Mouse (Mus musculus) adrenal gland, postnatal 4 days (tissue): ENCODE measurements around the gene Psip1. TPM values are rescaled to one million over a fixed set of nuclear protein-coding genes. Genes with fewer than 3 reads are reported as not detected.
"Not testable (repeated sequence)": the region's sequence is repeated elsewhere in the genome, so short reads cannot be mapped to it uniquely, and the experiment has no call there.

ENCODE experiments used
- DNase-seq, 2 experiments: peaks; one replicate each; pipeline ENCODE4 v3.0.0; 2021 to 2022; ENCODE audit warnings: low spot score in 2 of 2, mixed read lengths in 2 of 2
- long read RNA-seq, 2 experiments: library from polyadenylated mRNA; stranded (forward); transcript quantifications; one replicate each; pipeline ENCODE4 v2.0.0; 2021
- total RNA-seq, 2 experiments: library from RNA; stranded (reverse); gene quantifications; 2 replicates each; pipeline ENCODE4 v1.2.3; 2021

The Psip1 gene
- 10 to 100 TPM; 79.9 to 95.3 TPM for total RNA-seq
- long read RNA-seq, experiment 1, transcript Psip1-203 (11 exons, 1,898 nt): minor isoform, 14 of 66 reads
- long read RNA-seq, experiment 1, transcript Psip1-201 (16 exons, 3,251 nt): major isoform, 26 of 66 reads
- long read RNA-seq, experiment 1, transcript Psip1-202 (11 exons, 1,973 nt): minor isoform, 6 of 66 reads
- long read RNA-seq, experiment 1, partial matches to known transcripts: 7 of 66 reads
- long read RNA-seq, experiment 1, other reads (novel, unspliced or antisense): 13 of 66 reads
- long read RNA-seq, experiment 2, transcript Psip1-203 (11 exons, 1,898 nt): minor isoform, 30 of 174 reads
- long read RNA-seq, experiment 2, transcript Psip1-201 (16 exons, 3,251 nt): major isoform, 62 of 174 reads
- long read RNA-seq, experiment 2, transcript Psip1-202 (11 exons, 1,973 nt): minor isoform, 13 of 174 reads
- long read RNA-seq, experiment 2, partial matches to known transcripts: 38 of 174 reads
- long read RNA-seq, experiment 2, other reads (novel, unspliced or antisense): 31 of 174 reads

DNA sequence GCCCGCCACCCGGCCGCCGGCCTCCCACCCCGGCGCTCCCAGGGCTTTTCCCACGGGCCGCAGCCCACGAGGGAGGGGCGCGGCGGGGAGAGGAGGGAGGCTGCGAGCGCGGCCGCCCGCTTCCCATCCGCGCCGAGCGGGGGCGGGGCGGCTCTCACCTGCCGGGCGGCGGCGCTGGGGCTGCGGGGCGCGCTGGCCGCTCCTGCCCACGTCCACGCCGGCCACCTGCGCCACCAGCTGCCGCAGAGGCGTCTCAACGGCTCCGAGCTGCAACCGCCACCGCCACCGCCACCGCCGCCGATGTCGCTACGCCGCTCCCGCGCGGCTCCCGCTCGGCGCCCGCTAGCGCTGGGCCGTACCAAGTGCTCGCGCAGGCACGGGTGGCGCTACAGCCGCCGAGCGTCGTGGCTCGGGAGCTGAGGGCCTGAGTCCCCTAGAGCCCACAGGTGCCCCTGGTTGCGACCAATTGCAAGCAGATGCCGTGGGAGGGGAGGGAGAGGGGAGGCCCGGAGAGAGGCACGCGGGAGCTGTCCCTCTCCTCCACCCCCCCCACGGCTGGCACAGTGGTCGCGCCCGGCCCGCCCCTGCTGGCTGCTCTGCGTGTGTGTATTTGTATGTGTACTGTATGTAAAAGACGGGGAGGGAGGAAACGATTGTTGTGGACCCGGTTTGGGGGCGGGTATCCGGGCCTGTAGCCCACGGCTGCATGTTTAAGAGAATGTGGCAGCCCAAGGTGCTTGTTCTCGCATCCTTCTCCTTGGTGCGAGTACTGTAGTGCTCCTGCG is at the start of gene Psip1:
Gene Psip1, minus strand, starts transcription at position 343 of the 785 bp plus-strand sequence.
- DNase-seq: peak; percentile 74 to 77

DNA sequence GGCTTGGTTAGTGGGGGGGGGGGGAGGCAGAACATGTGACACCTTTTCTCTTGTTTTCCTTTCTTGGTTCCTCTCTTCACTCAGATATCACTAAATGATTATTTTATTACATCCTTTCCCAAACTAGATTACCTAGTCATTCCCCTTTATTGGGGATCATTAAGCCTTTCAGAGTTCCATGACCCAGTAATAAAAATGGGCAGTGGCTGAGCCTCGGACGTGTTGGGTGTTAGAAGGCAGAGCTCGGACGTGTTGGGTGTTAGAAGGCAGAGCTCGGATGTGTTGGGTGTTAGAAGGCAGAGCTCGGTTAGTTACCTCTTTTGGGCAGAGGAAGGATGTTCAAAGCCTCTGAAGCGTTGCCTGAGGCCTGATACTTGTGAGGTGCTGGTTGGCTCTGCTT is 47.8 kb upstream of the Psip1 start:
- no peak for DNase-seq

DNA sequence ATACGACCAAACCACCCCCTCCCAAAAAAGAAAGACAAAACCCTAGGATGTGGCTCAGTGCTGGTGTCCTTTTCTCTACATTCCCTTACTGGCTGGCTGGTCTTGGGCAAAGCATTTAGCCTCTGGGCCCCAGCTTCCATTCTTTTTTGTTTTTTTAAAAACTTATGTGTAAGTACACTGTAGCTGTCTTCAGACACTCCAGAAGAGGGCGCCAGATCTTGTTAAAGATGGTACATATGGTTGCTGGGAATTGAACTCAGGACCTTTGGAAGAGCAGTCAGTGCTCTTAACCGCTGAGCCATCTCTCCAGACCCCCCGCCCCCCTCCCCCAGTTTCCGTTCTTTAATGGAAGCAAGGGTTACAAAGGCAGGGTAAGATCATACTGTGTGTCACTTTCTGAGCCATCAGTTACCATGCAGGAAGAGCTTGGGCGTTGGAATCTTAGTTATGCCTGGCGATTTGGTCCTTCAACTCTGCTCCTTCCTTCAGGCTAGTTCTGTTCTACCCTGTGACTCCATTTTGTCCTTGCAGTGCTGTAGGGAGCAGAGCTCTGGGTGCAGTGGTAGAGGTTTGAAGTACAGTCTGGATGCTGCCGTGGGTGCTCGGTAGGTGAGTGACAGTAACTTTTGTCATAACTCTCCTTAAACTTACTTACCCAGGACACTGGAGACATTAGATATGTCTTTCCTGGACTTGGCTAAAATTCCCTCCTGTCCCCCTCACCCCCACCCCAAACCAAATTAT is 47.1 kb upstream of the Psip1 start:
- DNase-seq: no peak

DNA sequence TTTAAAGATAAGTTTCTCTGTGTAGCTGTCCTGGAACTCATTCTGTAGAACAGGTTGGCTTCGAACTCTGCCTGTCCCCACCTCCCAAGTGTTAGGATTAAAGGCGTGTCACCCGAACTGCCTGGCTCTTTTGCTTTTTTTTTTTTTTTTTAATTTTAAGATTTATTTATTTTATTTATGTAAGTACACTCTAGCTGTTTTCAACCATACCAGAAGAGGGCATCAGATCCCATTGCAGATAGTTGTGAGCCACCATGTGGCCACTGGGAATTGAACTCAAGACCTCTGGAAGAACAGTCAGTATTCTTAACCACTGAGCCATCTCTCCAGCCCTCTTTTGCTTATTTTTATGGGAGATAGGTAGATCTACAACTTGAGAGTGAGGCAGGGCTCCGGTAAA is 43.8 kb upstream of the Psip1 start:
- DNase-seq: not testable (repeated sequence)

DNA sequence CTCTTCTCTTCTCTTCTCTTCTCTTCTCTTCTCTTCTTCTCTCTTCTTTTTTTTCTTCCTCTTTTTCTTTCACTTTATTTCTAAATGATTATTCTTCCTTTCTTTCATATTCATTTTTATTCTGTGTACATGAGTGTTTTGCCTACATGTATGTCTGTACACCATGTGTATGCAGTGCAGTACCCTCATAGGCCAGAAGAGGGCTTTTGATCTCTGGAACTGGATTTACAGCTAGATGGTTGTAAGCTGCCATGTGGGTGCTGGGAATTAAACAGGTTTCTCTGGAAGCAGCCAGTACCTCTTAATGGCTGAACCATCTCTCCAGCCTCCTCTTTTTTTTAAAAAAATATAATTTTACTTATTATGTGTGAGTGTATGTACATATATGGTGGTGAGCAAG is 41.7 kb upstream of the Psip1 start:
- DNase-seq: no peak

DNA sequence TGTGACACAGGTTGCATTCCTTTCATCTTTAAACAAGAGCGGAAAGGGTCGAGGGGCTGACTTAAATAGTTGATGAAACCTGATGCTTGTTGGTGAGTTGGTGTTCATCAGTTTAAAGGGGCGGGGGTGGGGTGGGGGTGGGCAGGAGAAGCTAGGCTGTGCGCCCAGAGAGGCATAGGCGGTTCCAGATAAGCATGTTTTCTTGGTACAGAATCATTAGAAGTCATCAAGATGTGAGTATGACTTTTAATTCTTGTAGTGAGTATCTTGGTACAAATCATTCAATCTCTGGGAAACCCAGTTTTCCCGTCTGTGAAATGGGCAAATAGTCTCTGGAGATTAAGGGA is 40.7 kb upstream of the Psip1 start:
- DNase-seq: no peak

DNA sequence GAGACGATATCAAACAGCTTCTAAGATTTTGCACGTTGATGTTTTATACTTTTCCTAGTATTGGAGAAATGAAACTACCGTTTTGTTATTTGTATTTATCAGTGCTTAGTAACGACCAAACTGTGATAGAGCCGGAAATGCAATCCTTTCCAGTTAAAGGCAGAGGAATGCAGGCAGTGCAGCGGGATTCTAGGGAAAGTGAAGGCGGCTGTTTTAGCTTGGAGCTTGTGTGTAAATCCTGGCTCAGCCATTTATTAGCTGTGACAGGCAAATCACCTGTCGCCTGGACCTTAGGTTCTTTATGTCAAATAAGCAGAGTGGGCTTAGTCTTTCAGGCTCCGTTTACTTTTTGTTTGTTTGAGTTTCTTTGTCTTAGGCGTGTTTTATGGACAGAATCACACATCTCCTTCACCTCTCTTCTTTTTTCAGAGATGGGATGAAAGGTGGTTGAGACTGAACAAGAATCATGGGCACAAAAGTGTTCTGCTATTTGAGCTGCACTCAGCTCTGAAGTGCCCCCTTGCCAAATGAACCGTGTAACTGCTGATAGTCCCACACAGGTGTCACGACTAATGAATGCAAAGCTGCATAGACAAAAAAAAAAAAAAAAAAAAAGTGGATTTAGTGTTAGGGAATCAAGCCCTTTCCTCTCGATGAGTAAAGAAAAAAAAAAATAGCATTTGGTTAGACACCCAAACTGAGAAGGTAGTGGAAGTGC is 40.2 kb upstream of the Psip1 start:
- DNase-seq: no peak

DNA sequence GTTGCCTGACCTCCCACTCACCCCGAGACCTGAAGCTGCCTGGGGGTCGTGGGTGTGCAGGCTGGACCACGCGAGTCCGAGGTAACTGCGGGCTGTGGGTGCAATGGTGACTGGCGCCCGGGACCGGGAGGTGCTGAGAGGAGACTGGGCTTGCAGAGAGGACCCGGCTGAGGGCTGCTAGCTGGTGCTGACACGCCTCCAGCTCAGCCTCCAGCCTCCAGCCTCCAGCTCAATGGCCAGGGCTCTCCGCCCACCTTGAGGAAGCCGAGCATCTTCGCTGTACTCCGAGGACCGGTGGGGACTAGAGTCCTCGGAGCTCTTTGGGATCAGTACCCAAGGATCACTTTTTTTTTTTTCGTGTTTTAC is 39.4 kb upstream of the Psip1 start:
- DNase-seq: no peak

DNA sequence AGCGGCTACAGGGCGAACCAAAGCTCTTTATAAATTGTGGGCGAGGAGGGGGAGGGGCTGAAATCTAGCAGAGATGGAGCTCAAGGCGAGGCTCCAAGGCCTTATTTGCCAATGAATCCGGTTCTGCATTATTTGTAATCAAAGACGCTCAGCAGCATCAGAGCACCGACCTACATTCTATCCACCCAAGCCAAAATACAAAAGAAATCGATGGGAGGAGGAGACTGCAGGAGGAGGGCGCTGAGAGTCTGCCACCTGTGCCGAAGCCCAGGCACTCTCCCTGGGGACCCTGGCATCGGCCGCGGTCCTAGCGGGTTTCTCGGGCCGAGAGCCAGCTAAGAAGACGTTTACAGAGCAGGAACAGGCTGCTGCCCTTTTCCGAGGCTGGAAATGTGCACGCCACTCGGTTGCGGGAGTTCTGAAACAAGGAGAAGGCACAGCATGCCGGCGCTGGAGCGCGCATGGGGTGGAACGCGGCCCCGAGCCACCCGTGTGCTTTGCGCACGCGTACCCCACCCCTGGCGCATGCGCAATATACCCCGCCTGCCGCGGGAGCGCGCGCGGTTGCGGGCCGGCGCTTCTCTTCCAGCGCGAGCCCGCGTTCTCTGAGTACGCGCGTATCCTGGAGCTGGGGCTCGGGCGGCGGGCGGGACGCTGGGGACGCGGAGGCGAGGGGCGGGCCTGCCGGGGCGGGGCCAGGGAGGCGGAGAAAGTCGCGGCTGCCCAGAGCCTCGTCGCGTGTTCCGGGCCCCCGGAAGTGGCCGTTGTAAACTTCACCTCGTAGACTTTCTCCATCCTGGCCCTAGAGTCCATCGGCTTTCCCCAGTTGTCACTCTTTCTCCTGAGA is 38.8 kb upstream of the Psip1 start, which contains the start of gene Ccdc171:
Gene Ccdc171, plus strand, starts transcription at position 703 of the 847 bp plus-strand sequence.
- peak; percentile 91 to 93 for DNase-seq

DNA sequence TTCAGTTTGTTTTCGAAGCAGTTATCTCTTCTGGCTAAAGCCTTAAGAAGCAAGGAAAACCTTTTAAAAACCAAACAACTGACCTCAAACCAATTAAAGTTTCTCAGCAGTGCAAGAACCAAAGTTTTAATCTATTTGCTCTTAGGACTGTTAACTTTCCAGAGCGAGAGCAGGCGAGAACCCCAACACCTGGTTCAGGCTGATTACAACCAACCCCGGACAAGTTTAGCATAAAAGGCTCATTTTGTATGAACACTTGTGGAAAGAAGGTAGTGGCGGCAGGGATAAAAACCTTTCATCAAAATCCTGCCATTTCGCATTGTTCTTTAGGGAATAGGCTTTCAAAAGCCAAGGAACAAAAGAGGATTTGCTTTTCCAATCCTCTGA is 38.2 kb upstream of the Psip1 start:
- DNase-seq: no peak

DNA sequence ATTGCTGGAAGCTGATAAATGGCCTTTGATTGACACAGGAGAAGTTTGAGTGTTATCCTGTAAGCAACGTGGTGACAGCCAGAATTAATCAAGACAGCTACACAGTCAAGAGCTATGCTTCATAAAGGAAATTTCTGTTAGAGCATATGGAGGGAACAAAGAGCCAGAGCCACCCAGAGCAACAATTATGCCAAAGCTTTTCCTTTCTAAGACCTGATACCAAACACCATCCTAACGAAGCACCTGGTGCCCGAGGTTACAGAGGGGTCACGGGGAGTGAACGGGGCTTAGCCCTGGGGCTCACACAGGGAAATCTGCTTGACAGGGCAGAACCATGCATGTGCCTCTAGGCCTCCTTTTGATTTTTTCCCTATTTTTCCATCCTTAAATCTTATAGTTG is 35.8 kb upstream of the Psip1 start:
- DNase-seq: no peak

DNA sequence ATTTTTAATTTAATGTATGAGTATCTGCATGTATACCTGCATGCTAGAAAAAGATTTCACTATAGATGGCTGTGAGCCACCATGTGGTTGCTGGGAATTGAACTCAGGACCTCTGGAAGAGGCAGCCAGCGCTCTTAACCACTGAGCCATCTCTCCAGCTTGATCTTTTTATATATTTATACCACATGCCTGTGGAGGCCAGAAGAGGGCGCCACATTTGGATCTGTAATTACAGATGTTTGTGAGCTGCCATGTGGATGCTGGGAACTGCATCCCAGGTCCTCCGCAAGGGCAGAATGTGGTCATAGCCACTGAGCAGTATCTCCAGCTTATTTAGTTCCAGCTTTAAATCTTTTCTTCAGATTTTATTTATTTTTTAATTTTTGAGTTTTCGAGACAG is 34.0 kb upstream of the Psip1 start:
- no peak for DNase-seq

DNA sequence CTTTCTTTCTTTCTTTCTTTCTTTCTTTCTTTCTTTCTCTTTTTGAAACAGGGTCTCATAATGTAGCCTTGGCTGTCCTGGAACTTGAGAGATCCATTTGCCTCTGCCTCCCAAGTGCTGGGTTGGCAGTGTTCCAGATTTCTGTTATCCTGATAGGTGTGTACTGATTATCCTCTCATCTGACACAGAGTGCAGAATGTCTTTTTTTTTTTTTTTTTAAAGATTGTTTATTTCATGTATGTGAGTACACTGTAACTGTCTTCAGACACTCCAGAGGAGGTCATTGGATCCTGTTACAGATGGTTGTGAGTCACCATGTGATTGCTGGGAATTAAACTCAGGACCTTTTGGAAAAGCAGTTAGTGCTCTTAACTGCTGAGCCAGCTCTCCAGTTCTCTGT is 33.5 kb upstream of the Psip1 start:
- DNase-seq: no peak

DNA sequence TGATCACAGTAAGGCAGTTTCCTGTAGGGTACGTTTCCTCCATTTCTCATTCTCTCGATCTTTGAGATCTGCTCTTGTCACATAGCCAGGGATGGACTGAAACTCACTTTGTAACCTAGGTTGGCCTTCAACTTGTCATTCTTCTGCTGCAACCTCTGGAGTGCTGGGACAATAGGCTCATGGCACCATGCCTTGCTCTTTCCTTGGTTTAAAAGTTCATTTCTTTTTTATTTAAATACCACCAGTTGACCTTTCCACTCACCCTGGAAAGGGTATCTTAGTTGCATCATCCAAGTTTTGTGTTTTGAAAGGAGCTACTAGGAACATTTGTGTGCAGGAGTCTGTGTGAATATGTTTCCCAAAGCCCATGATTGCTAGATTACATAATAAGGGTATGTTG is 32.9 kb upstream of the Psip1 start:
- no peak for DNase-seq

DNA sequence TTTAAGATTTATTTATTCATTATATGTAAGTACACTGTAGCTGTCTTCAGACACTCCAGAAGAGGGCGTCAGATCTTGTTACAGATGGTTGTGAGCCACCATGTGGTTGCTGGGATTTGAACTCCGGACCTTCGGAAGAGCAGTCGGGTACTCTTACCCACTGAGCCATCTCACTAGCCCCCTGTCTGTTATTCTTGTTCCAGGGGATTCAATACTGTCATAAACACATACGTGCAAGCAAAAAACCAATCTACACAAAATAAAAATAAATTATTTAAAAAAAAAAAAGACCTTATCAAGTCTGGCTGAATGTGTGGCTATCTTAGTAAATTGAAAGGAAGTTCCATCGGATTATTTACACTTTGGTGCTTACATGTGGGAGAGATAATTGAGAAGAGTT is 29.9 kb upstream of the Psip1 start:
- not testable (repeated sequence) for DNase-seq

DNA sequence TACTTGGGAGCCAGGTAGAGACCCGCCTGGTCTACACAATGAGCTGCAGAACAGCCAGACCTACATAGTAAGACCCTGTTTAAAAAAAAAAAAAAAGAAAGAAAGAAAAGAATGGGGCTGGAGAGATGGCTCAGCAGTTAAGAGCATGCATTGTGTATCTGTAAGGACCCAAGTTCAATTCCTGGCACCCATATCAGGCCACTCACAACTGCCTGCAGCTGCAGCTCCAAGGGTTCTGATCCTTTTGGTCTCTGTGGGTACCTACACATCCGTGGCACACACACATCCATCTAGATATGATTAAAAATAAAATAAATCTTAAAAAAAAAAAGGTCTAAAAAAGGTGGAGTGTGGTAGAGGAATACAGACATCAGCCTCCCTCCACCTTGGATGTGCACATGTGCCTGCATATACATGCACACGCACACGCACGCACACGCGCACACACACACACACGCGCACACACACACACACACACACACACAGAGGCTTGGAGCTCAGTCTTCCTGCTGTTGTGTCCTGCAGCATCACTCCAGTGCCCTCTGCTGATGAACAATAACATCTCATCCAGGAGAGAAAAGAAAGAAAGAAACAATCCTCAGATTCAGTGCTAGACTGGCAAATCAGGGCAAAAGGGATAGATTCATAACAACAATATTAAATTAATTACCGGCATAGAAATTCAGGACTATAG is 28.9 kb upstream of the Psip1 start:
- DNase-seq: no peak

DNA sequence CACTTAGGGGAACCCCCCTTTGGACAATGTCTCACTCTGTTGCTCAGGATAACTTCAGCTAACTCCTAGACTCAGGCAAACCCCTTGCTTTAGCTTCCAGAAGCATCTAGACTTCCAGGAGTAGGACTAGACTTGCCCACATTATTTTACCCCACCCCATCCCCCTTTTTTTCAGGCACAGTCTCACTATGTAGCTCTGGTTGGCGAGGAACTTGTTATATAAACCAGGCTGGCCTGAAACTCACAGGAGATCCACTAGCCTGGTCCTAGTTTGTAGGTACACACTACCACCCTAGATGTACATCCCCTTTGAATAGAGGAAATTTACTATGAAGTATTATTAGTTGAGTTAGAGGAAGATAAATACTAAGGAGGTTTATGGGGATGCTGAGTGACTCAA is 27.9 kb upstream of the Psip1 start:
- no peak for DNase-seq

DNA sequence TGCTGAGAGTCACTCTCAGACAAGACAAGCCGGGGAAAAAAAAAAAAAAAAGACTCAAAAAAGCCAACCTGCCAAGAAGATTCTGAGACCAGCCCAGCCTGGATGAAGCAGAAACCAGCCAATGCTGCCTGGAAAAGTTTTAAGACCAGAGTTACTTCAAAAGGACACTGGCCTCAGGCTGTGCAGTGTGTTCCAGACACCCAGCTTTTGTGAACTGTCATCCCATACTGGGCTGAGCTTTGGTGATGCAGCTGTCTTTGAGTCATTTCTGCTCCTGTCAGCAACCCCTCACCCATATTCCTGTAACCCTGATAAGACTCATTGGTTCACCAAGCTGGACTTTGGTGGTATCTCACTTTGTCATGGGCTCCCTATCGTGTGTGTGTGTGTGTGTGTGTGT is 26.4 kb upstream of the Psip1 start:
- no peak for DNase-seq

DNA sequence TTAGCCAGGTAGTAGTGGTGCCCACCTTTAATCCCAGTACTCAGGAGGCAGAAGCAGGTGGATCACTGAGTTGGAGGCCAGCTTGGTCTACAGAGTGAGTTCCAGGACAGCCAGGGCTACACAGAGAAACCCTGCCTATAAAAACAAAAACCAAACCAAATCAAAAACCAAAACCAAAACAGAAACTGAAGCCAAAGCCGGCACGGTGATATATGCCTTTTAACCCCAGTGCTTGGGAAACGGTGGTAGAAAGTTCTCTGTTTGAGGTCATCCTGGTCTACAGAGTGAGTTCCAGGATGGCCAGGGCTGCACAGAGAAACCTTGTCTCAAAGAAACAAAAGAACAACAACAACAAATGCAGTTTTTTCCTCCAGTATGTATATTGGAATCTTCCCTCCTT is 26.0 kb upstream of the Psip1 start:
- DNase-seq: no peak

DNA sequence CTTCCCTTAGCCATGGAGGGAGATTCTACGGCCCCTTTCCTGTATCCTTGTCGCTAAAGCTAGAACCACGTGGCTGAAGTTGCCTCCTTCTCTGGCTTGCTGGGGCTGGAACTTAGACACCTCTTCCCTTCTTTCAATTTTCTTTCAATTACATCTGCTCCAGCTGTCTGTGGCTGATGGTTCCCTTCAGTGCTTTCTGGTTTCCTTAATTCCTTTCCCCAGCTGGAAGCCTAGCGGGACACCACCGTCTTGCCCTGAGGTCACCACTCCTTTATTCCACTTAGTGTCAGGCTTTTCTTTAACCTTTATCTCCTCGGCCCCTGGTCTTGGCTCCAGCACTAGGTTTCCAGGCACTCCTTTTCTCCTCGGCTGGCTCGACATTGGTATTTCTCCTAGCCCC is 24.8 kb upstream of the Psip1 start:
- no peak for DNase-seq
